Mouse (Mus musculus) gastrocnemius, postnatal 14 days (tissue): ENCODE data around the gene Dapk2. TPM values are rescaled to one million over a fixed set of nuclear protein-coding genes. Genes with fewer than 3 reads are reported as not detected.

Experiments
- DNase-seq: peaks from one replicate; pipeline ENCODE4 v3.0.0; 2021; ENCODE audit warnings: mixed read lengths
- intact Hi-C: fragments of 180-260 bp; cut with DNase I; formaldehyde crosslinking; loops from one replicate; pipeline ENCODE4 v1.15.1; 2025; ENCODE audit warnings: low total_unique reads
- long read RNA-seq, 2 experiments: library from polyadenylated mRNA; stranded (forward); transcript quantifications; one replicate each; pipeline ENCODE4 v2.0.0; 2021
- total RNA-seq, 2 experiments: library from RNA; stranded (reverse); gene quantifications; 2 replicates each; pipeline ENCODE4 v1.2.3; 2021

Dapk2 gene
- total RNA-seq, result 10 to 100 TPM; 19.7 to 22.2 TPM
- long read RNA-seq, experiment 1, transcript Dapk2-201 (12 exons, 1,772 nt), result major isoform, 9 of 21 reads
- long read RNA-seq, experiment 1, partial matches to known transcripts, result 0 of 21 reads
- long read RNA-seq, experiment 1, other reads (novel, unspliced or antisense), result 11 of 21 reads
- long read RNA-seq, experiment 2, transcript Dapk2-201 (12 exons, 1,772 nt), result major isoform, 12 of 32 reads
- long read RNA-seq, experiment 2, partial matches to known transcripts, result 9 of 32 reads
- long read RNA-seq, experiment 2, other reads (novel, unspliced or antisense), result 8 of 32 reads

- DNase-seq, result peak; percentile 90
- intact Hi-C loops, result loop anchor here (10.0 kb wide), 1 partner anchor 217 kb away; no protein-coding TSS in a partner anchor
Measured at GRCm38 (mm10) chr9:66157958-66158830, at the start of gene Dapk2. Dapk2 (plus strand) TSS chr9:66158223.

DNA sequence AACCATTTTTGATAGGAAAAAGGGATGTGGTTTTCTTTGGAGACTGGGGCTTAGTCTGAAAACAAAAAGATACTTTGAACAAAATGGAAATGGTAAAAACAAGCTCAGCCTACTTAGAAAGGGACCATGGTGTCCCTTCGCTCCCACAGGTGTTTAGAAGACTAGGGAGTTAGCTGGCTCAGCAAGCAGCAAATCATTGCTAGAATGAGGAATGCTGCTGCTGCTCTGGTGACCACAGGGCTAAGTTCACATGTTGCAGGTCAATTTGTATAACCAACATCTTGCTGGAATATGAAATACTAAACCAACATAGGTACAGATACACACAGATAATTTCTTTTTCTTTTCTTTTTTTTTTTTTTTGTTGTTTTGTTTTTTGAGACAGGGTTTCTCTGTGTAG, 48.4 kb upstream of the Dapk2 start:
- intact Hi-C loops, result no loop called here
- DNase-seq, result no peak

GRCm38 (mm10) chr9:66110126-66110525, 47.9 kb upstream of the Dapk2 start:
- DNase-seq, result no peak
- intact Hi-C loops, result no loop called here

GRCm38 (mm10) chr9:66110611-66111379, 47.2 kb upstream of the Dapk2 start:
- no peak for DNase-seq
- intact Hi-C loops, result no loop called here

DNA sequence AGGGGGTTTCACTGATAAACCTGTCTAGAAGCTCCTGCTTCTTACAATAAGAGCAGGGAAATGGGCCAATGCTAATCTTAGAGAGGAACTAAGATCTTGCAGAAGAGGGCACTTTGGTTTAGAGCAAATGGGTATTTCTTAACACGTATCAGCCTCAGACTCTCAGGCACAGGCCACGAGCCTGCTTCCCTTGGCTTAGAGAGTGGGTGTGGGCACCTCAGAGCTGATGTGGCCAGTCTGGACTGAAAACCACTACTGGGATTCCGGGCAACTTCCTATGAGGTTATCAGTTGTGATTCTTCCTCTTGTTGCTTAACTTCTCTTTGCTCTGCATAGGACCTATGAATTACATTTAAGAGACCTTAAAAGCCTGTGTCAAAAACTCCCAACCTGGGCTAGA, 43.7 kb upstream of the Dapk2 start:
- intact Hi-C loops, result no loop called here

DNA sequence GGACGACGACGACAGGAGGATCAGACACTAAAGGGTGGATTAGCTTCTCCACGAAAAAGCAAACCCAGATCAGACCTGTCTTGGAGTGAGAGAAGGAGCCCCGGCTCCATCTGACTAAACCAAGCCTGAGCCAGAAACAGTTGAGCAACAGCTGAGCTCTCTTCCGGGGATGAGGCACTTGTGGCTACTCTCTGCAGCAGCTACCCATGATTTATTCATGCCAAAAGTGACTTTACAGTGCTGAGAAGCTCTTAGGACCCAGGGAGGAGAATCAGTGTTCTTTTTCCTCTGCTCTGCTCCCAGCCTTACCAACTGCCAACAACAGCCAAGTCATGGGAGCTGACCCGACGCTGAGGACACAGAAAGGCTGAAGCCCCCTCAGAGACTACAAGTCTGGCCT, 41.1 kb upstream of the Dapk2 start:
- intact Hi-C loops, result no loop called here
- DNase-seq, result peak; percentile 34

More for the DNA sequence above, 43.7 kb upstream of the Dapk2 start:
- no peak for DNase-seq

GRCm38 (mm10) chr9:66119498-66119897, 38.5 kb upstream of the Dapk2 start:
- DNase-seq, result no peak
- intact Hi-C loops, result no loop called here

- intact Hi-C loops, result no loop called here
- no peak for DNase-seq
Measured at GRCm38 (mm10) chr9:66120106-66120505, 37.9 kb upstream of the Dapk2 start.

DNA sequence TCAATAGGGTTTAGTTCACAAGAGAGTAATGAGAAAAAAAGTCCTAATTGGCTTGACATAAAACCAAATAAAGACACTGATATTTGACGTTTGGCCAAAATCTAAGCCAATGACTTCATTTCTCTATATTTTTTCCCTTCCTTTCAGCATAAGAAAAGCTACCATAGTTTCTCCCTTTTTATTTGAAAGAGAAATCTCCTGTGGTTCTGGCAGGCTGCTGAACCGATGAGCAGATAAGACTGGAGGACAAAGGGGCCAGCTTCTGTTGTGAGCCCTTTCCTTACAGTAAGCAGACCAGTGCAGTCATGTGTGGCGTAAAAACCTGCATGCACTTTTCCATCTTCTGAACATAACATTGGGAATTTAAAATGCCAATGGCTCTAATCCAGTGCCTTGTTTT, 37.1 kb upstream of the Dapk2 start:
- intact Hi-C loops, result no loop called here
- DNase-seq, result no peak

GRCm38 (mm10) chr9:66121421-66121820, 36.6 kb upstream of the Dapk2 start:
- no peak for DNase-seq
- intact Hi-C loops, result no loop called here

GRCm38 (mm10) chr9:66123648-66124047, 34.4 kb upstream of the Dapk2 start:
- no peak for DNase-seq
- intact Hi-C loops, result no loop called here

DNA sequence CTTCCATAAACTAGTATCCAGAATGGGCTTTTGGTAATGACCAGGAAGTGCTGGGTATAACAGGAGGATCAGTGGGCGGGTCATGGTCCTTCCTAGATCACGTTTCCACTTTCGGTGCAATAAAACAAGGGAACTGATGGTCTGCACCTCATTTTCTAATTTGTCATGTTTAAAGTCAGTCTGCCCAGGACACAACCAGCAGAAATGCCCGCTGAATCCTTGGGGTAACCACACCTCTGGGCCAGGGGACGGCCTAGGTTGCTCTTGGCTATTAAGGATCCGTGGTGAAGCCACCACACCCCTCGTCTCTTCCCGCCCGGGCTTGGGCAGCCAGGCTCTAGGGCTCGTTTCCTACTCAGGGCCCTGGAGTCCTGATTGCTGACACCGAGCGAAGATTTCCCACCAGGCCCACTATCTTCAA, 33.9 kb upstream of the Dapk2 start:
- DNase-seq, result peak; percentile 17
- intact Hi-C loops, result no loop called here

- intact Hi-C loops, result no loop called here
Measured at GRCm38 (mm10) chr9:66124681-66125542, 33.1 kb upstream of the Dapk2 start.

GRCm38 (mm10) chr9:66125543-66126455, 32.2 kb upstream of the Dapk2 start:
- DNase-seq, result no peak
- intact Hi-C loops, result no loop called here

More at GRCm38 (mm10) chr9:66124681-66125542, 33.1 kb upstream of the Dapk2 start:
- peak; percentile 99 for DNase-seq

- peak; percentile 91 for DNase-seq
- intact Hi-C loops, result no loop called here
Measured at GRCm38 (mm10) chr9:66126456-66127192, 31.4 kb upstream of the Dapk2 start, which contains the start of the genes Snx1 and Ciao2a. Snx1 (minus strand) TSS chr9:66126587. Ciao2a (plus strand) TSS chr9:66126611.

DNA sequence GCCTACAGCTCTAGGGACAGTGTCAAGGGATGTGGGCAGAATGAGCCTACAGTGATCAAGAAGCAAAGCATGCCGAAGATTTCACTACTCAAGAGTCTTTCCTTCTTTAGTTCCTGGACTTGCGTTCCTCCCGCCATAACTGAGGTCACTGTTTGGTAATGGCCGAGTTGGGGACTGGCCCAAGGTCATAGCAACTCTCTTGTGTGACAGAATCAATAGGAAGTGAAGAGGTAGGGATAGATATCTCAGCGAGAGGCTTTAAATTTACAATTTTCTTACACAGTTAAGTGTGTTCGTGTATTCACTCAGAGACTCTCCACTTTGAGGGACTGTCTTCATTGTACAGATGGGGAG, 30.9 kb upstream of the Dapk2 start:
- no peak for DNase-seq

DNA sequence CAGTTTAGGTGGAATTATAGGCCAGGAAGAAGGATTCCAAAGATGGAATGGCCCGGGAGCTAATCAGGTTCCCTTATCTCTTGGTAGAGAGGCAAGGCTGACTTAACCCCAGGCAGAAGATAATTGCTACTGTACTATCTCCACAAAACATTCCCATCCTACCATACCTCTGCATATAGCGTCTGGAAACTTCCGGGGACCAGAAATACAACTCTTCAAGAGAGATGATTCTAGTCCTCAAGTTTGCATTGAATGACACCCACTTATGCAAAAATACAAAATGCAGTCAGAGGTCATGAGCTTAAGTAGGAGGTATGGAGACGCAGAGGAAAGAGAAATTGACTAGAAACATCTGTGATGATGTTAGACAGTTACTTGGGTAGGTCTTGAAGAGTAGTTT, 30.1 kb upstream of the Dapk2 start:
- intact Hi-C loops, result no loop called here
- no peak for DNase-seq

More for the DNA sequence above, 30.9 kb upstream of the Dapk2 start:
- intact Hi-C loops, result no loop called here
